Mouse (Mus musculus) hindbrain, embryonic 10.5 days (tissue): ENCODE data around the gene Zgrf1. TPM values are rescaled to one million over a fixed set of nuclear protein-coding genes. Genes with fewer than 3 reads are reported as not detected.
A peak's percentile ranks its signal among the peaks of the same experiment; 100 is the strongest.

ENCODE experiments used
- DNase-seq: peaks from one replicate; pipeline ENCODE4 v3.0.0-alpha.2; 2017; ENCODE audit warnings: low spot score
- H3K27ac ChIP-seq: fragments of 300-500 bp; sonication (generic); 2 replicates; pipeline ENCODE4 v1.5.1; 2016; ENCODE audit warnings: mild to moderate bottlenecking, moderate library complexity
- H3K27me3 ChIP-seq: fragments of 300-500 bp; sonication (generic); 2 replicates; pipeline ENCODE4 v1.6.1; 2016; ENCODE audit warnings: mild to moderate bottlenecking; ENCODE audit not compliant: poor library complexity, insufficient read depth, severe bottlenecking
- H3K36me3 ChIP-seq: fragments of 300-500 bp; sonication (generic); 2 replicates; pipeline ENCODE4 v1.6.1; 2016; ENCODE audit warnings: mild to moderate bottlenecking, moderate library complexity
- H3K4me1 ChIP-seq: fragments of 300-500 bp; sonication (generic); replicated peaks from 2 replicates; pipeline ENCODE4 v1.6.1; 2016; ENCODE audit warnings: mild to moderate bottlenecking
- H3K4me3 ChIP-seq: fragments of 300-500 bp; sonication (generic); 2 replicates; pipeline ENCODE4 v1.5.1; 2016; ENCODE audit warnings: mild to moderate bottlenecking, moderate library complexity
- H3K9me3 ChIP-seq: fragments of 300-500 bp; sonication (generic); 2 replicates; pipeline ENCODE4 v1.6.1; 2016; ENCODE audit warnings: mild to moderate bottlenecking, moderate library complexity
- WGBS: fragments of 180-500 bp; shearing (Covaris S2); methylation state at CpG from one replicate; pipeline ENCODE4 v1.1.7; 2016; 5-methylcytosine and 5-hydroxymethylcytosine counted together
- microRNA counts: library from miRNA; unstranded; fragments of <30 nt; microRNA quantifications from one replicate; lab custom pipeline; 2017
- polyA plus RNA-seq: library from polyadenylated mRNA; unstranded; fragments of >200 nt; fragmentation: Nextera tagmentation; extraction: Ambion mirVana; gene quantifications from 2 replicates; pipeline ENCODE4 v1.2.1, GENCODE M21; 2016

Zgrf1 gene
- polyA plus RNA-seq, 1 experiment from 2014 or later = 16.6 TPM

DNA sequence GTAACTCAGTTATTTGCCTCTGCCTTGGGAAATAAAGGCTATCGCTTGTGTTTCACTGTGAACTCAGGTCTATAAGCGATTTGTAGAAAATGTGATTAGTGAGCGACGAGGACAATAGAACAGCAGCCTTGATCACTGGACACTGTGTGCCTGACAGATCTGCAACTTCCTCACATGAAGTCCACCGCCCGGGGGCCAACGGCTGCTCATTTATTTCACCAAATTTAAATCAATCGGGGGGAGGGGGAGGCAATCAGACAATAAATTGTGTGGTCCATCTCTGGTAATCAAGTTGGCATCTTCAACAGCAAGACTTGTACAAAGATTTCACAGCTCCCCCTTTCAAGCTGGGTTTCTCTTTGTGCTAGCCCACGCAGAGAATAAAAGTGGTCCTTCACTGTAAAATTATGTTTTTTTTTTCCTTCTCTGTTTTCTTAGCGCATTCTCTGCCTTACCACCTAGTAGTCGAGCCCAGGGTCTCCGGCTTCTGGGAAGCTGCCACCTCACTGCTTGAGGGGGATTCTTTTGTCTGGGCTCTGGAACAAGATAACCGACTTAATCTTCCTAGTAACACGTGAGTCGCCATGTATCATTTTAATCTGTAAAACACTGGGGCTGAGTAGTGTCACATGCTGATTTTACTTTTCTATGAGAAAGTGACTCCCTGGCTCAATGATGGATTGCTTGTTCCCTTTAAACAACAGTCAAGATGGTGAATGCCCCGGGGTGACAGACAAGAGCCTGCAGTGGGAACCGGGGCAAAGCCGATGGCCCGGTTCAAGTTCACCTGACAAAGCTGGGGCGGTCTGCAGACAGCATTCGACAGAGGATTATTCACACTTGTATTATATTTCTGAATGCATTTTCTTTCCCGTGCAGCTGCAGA is 108.6 kb downstream of the Zgrf1 start:
- no peak overlapping the region for H3K4me3 ChIP-seq
- peak; percentile 39 for DNase-seq
- peak overlapping the region; percentile 69; the same call in 1 of the 2 replicates for H3K27ac ChIP-seq

More for the DNA sequence above, 108.6 kb downstream of the Zgrf1 start:
- peaks cover 28% of the 10 kb centered on the region for H3K4me1 ChIP-seq
- WGBS = 51% methylated on average over 22 of the region's 22 CpGs
- H3K9me3 ChIP-seq = no peaks in the 10 kb centered on the region
- no peaks in the 10 kb centered on the region for H3K36me3 ChIP-seq
- H3K27me3 ChIP-seq = peaks cover 25% of the 10 kb centered on the region

MicroRNA genes within 50 kb of the gene (microRNA counts, 519-probe panel; counts per million panel counts)
- microRNA mmu-miR-302a (lab: Ali Mortazavi, UCI) = 3,065 counts per million, percentile 82 among the panel's probes with 10 or more counts
- 1,255 counts per million, percentile 77 among the panel's probes with 10 or more counts for microRNA mmu-miR-302b (lab: Ali Mortazavi, UCI)
- microRNA mmu-miR-302c (lab: Ali Mortazavi, UCI) = 1,255 counts per million, percentile 77 among the panel's probes with 10 or more counts
- microRNA mmu-miR-302d (lab: Ali Mortazavi, UCI) = 4,665 counts per million, percentile 92 among the panel's probes with 10 or more counts
- 1,255 counts per million, percentile 77 among the panel's probes with 10 or more counts for microRNA mmu-miR-367 (lab: Ali Mortazavi, UCI)

Other genes with a start within 250 kb of the Zgrf1 start
- 43.0 and 65.3 TPM in 2 replicates for gene Ank2, start 54.1 kb upstream of the Zgrf1 start, polyA plus RNA-seq
- gene Larp7, start 140 bp upstream of the Zgrf1 start, polyA plus RNA-seq = 50.7 and 74.1 TPM in 2 replicates
- 19.9 and 50.0 TPM in 2 replicates for gene Neurog2, start 79.6 kb downstream of the Zgrf1 start, polyA plus RNA-seq
- gene Alpk1, start 227.0 kb downstream of the Zgrf1 start, polyA plus RNA-seq = 1.1 and 1.4 TPM in 2 replicates
- gene Tifa, start 236.3 kb downstream of the Zgrf1 start, polyA plus RNA-seq = 2.0 and 2.3 TPM in 2 replicates